Mouse (Mus musculus): ENCODE data around the gene Hist1h4d. TPM values are rescaled to one million over a fixed set of nuclear protein-coding genes. Genes with fewer than 3 reads are reported as not detected.
A peak's percentile ranks its signal among the peaks of the same experiment; 100 is the strongest.
"Not testable (repeated sequence)": the region's sequence is repeated elsewhere in the genome, so short reads cannot be mapped to it uniquely, and the experiment has no call there.

The Hist1h4d gene
- total RNA-seq, 2 experiments from 2014 or later: 92.0 to 119 TPM

- intact Hi-C loops (cut with DNase I): no loop called here
- no peak for DNase-seq
Observed at GRCm38 (mm10) chr13:23546694-23547093, 34.7 kb upstream of the Hist1h4d start.

- intact Hi-C loops (cut with DNase I): no loop called here
- DNase-seq: no peak
Observed at GRCm38 (mm10) chr13:23550761-23551145, 30.6 kb upstream of the Hist1h4d start.

- intact Hi-C loops (cut with DNase I): not testable (repeated sequence)
- DNase-seq: peak; percentile 68 to 83
Observed at GRCm38 (mm10) chr13:23551146-23551834, 30.1 kb upstream of the Hist1h4d start, which contains the start of gene Hist1h4f. TSS of gene Hist1h4f (minus strand) at chr13:23551648.

GRCm38 (mm10) chr13:23551931-23552914, 29.2 kb upstream of the Hist1h4d start:
- intact Hi-C loops (cut with DNase I): no loop called here
- DNase-seq: no peak

- intact Hi-C loops (cut with DNase I): no loop called here
Observed at GRCm38 (mm10) chr13:23552962-23553361, 28.4 kb upstream of the Hist1h4d start, which contains the start of gene Hist1h1d. TSS of gene Hist1h1d (plus strand) at chr13:23553262.

GRCm38 (mm10) chr13:23554393-23554792, 27.0 kb upstream of the Hist1h4d start:
- intact Hi-C loops (cut with DNase I): no loop called here

More at GRCm38 (mm10) chr13:23552962-23553361, 28.4 kb upstream of the Hist1h4d start, which contains the start of gene Hist1h1d:
- no peak for DNase-seq

GRCm38 (mm10) chr13:23554925-23555838, 26.2 kb upstream of the Hist1h4d start:
- intact Hi-C loops (cut with DNase I): no loop called here
- DNase-seq: peak; percentile 65 to 75

More at GRCm38 (mm10) chr13:23554393-23554792, 27.0 kb upstream of the Hist1h4d start:
- DNase-seq: no peak

GRCm38 (mm10) chr13:23555839-23556416, 25.5 kb upstream of the Hist1h4d start:
- DNase-seq: peak; percentile 41 to 62
- intact Hi-C loops (cut with DNase I): no loop called here

- DNase-seq: no peak
- intact Hi-C loops (cut with DNase I): no loop called here
Observed at GRCm38 (mm10) chr13:23556906-23557305, 24.5 kb upstream of the Hist1h4d start.

GRCm38 (mm10) chr13:23560699-23561098, 20.7 kb upstream of the Hist1h4d start:
- intact Hi-C loops (cut with DNase I); DNase-seq: not testable (repeated sequence)

GRCm38 (mm10) chr13:23561531-23561882, 19.9 kb upstream of the Hist1h4d start:
- DNase-seq; intact Hi-C loops (cut with DNase I): not testable (repeated sequence)

GRCm38 (mm10) chr13:23561883-23562659, 19.3 kb upstream of the Hist1h4d start, which contains the start of gene Hist1h3e:
TSS of gene Hist1h3e (minus strand) at chr13:23562369.
- DNase-seq: peak; percentile 89 to 94
- intact Hi-C loops (cut with DNase I): not testable (repeated sequence)

GRCm38 (mm10) chr13:23562699-23563462, 18.5 kb upstream of the Hist1h4d start:
- peak in 1 of 2 experiments; percentile 40 for DNase-seq
- intact Hi-C loops (cut with DNase I): no loop called here

- intact Hi-C loops (cut with DNase I): no loop called here
- DNase-seq: no peak
Observed at GRCm38 (mm10) chr13:23564482-23564881, 16.9 kb upstream of the Hist1h4d start.

GRCm38 (mm10) chr13:23570261-23571021, 11.0 kb upstream of the Hist1h4d start:
- not testable (repeated sequence) for DNase-seq
- intact Hi-C loops (cut with DNase I): loop anchor here (5.0 kb wide), 1 partner anchor 1533 kb away; the partner anchor contains the start of genes Hist1h2ah and Hist1h2bk

- intact Hi-C loops (cut with DNase I): loop anchor here (5.0 kb wide), 1 partner anchor 1534 kb away; the partner anchor contains the start of genes Hist1h2ah and Hist1h2bk
- DNase-seq: peak; percentile 51 to 55
Observed at GRCm38 (mm10) chr13:23571022-23571503, 10.3 kb upstream of the Hist1h4d start, which contains the start of the genes Hist1h2ae and Hist1h2bg. TSS of gene Hist1h2ae (minus strand) at chr13:23571220. TSS of gene Hist1h2bg (plus strand) at chr13:23571396.

Measured in heart, postnatal 14 days (tissue).